Mouse (Mus musculus) gastrocnemius, adult 18-20 months (tissue): ENCODE measurements at regions not wholly inside any gene's neighbourhood (a gene's known extent, or its start where the extent isn't known, plus 50 kb on each side); places are given as distances from the start of the nearest gene placed in this dataset.
"Not testable (repeated sequence)": the region's sequence is repeated elsewhere in the genome, so short reads cannot be mapped to it uniquely, and the experiment has no call there.

Experiments
- DNase-seq: peaks from one replicate; pipeline ENCODE4 v3.0.0; 2021; ENCODE audit warnings: low spot score

DNA sequence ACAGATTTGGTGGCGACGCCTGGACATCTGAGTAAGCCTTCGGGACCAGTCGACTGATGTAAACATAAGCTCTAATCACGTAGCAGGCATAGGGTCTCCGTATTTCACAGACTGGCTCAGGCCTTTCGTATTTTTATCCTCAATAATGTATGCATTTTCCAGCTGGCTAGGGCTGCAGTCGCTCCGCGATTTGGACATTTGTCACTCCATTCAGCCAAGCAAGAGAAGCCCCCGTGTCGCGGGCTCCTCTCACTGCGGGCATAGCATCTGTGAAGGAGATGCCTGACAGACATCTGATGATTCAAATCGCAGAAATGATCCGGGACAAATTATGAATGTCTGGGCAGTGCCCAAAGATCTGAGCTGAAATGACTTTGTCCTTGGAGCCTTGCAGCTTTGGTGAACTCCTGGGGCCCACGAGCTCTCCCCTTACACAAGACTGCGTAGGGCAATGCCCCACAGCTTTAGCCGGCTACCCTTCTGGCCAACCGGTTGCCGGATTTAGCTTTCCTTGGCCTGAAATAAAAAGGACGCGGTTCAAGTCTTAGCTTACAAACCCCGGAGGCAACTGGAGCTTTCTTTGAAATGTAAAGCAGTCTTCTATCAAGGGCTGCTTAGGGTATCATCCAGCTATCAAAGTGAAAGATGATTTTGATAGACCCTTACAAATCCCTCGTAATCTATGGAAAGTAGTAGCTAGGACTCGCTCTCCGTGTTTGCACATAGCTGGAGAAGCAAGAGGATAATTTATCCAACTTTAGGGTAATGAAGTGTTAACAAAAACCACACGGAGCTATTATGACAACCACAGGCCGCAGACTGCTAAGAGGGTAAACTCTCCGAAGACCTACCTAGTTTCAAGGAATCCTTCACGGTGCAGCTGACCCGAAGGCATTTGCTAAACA, 270.6 kb downstream of the Etnk1 start:
- no peak for DNase-seq

DNA sequence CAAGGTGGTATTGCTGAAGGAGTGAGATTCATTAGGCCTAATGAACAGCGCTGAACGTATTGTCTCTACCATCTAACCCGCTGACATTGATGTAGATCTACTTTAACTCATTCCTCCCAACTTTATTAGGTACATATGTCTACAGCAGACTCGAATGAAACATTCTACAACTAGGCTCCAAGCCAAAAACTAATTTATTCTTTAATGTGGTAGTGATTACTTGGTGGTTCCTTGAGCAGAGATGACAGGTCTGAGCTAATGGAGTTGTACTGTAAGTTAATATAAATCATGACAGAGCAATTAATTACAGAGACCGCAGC, 271.2 kb downstream of the Etnk1 start:
- DNase-seq = no peak

DNA sequence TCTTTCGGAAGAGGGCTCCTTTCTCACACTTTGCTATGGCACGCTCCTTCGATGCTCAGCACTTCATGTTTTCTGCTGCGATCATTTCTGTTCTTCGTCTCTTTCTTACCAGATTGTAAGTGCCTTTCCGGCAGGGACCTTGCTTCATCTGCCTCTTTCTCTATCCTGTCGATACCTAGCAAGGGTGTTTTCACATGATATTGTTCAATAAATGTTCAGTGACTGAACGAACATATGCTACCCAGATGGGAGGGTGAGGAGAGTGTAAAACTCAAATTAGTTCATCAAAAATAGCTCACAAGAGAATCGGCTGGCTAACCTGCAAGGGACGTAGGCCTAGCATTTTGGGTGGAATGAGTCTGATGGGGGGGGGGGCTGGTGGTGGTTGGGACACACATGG, 272.5 kb downstream of the Etnk1 start:
- DNase-seq = no peak

DNA sequence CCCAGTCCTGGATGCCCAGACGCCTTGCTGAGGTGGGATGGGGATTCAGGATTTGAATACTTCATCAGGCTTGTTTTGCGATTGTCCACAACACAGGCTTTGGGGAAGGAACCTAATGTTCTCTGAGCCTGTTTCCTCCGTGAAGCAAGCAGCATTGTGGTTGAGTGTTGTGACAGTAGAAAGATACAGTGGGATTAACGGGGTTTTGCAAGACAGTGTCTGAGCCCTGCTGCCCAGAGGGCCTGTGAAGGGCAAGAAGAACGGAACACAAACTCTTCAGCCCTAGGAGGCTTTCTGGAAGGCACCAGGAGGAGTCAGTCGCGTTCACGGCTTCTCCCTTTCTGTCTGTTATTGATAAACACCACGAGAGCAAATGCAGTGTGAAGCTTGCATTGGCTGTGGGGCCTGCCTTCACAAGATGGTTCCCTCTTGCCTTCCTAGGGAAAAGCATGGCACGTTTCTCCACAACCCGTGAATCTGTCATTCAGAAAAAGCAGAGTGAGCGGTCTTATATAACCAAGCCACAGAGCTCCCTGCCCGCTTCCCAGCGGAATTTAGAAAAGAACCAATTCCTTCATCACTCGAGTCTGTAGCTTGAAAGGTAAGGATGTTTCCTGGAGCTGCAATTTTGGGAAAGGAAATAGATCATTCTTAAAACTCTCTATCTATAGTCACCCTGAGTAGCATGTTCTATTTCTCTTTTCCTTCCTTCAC, 273.4 kb downstream of the Etnk1 start:
- no peak for DNase-seq

DNA sequence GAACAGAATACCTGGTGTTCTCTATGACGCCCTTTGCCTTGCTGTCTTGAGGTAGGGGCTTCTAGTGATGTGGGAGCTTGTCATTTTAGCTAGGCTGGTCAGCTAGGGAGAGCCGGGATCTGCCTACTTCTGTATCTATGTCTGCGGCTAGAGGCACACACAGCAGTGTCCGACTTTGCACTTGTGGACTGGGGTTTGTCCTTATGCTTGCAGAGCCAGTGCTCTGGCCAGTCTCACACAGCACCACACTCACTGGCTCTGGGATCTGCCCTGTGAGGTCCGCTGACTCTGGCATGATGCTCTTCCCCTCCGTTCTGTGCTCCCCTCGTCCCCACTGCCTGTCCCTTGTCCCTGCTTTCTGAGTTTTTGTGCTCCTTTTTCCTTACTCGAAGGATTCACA, 275.3 kb downstream of the Etnk1 start:
- no peak for DNase-seq

DNA sequence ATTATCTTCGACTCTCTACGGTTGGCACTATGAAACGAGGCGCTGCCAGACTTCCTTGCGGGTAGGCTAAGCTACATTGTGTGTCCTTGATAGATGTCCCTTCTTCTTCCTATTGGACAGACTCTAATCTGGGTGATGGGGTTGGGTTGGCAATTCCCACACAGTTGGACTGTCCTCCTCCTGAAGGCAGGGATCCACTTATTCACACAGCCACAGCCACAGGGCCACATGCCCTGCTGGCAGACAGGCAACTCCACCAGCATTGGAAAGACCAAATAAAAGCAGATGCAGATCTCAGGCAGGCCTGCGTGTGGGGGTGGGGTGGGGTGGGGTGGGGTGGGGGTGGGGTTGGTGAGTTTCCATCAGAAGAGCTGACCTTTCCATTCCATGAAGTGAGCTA, 276.4 kb downstream of the Etnk1 start:
- DNase-seq = no peak

DNA sequence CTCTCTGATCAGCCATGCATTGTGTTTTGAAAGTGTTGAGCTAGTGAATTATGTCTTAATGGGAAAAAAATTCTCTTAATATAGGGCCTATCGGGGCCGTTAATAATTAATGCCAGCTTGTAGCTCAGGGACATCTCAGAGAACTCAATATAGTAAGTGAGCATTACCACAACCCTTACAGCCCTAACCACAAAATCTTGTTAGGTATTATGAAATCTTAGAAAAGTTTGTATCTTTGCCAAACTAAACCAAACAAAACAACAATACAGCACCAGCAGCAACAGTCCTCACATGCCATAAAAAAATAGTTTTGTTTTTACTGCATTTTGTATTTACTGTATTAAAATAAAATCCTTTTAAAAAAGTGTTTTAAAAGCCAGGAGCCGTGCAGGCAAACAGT, 277.8 kb downstream of the Etnk1 start:
- no peak for DNase-seq

DNA sequence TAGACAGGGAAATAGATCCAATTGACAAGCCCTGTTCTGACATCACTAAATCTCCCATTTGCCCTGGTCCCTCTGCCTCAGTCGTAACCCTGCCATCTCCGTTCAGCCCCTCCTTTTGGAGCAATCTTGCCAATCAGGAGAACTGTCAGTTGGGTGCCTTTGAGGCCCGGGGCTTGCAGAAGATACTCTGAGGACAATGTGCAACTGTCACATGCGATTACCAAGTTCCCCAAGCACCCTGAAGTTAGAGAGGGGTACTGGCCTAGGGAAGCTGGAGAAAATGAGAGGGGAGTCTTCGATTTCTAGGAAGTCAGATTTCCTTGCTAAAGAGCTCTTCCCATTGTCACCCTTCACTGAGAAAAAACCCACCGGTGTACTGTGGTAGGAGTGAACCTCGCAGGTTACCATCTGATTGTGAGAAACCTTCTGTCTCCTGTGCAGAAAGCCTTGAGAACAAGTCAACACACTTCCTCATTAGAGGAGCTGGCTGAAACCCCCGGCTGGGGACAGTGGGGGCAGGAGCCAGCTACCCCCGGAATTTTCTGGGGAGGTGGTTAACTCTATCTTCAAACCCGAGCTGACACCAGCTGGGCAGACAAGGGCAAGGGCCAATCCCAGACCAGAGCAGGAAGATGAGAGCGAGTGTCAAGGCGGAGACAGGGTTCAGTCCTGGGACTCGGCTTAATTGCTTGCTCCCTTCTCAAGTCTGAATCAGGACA, 279.0 kb downstream of the Etnk1 start:
- DNase-seq = no peak

DNA sequence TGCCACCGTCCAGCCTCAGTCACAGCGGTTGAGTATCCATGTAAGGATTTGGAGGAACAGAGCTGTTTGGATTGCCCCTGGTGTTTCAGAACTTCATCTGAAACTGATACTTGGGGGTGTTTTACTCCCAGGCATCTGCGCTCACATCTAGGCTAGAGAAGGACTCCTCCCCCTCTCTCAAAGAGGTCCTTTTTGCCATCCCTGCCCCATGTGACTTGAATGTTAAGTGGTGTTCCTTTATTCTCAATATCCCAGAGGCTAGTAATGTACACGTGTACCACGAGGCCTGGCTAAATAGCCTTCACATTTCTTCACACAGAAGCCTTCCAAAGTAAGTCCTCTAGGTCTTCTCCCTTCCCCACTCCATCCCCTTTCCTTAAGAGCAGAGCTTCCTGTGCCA, 280.0 kb downstream of the Etnk1 start:
- no peak for DNase-seq

DNA sequence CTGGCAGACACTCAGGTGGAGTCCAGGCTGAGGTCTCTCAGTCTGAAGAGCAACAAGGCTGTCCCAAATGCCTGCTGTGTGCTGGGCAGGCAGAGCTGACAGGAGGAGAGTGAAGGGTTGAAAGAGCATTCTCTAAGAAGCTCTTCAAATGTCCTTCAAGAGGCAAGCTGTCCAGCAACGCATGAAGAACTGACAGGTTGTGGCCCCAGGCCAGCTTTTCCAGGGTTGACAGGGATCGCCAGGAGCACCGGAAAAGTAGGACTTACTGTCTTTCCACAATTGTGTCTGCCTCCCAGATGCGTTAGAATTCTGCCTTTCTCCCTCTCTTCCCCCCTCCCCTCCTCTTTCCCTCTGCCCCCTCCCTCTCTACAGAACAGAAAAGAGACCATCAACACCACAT, 282.1 kb downstream of the Etnk1 start:
- no peak for DNase-seq

DNA sequence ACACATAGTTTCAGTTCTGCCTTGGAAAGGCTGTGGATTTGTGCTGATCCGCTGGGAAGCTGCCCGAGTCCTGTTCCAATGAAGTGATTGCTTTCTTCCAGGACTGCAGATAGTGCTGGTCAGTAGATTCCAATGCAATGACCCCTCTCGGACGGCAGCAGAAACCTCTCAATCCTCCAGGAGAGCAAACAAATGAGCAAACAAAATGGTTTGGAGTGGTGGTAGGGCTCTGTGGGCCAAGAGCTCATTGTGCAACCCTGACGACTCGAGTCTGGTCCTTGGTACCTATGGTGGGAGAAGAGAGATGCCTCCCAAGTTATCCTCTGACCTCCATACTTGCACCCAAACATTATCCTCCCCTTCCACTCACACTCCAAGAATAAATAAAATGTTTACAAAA, 284.8 kb downstream of the Etnk1 start:
- DNase-seq = no peak

DNA sequence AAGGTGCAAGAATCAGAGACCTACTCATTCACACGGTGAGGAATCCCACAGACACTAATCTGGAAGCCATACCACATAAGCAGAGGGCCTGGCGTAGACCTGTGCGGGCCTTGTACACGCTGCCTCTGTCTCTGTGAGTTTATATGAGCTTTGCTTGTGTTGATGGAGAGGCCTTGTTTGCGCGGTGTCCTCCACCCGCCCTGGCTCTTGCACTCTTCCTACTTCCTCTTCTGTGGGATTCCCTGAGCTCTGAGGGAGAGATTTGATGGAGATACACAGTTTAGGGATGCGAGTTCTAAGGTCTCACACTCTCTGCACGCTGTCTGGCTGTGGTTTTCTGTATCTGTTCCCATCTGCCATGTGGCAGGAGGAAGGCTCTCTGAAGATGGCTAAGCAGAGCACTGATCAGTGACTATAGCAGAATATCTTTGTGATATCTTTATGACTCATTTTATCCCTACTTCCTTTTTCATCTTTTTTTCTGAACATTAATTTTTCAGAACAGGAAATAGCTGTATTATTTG, 287.7 kb downstream of the Etnk1 start:
- no peak for DNase-seq

DNA sequence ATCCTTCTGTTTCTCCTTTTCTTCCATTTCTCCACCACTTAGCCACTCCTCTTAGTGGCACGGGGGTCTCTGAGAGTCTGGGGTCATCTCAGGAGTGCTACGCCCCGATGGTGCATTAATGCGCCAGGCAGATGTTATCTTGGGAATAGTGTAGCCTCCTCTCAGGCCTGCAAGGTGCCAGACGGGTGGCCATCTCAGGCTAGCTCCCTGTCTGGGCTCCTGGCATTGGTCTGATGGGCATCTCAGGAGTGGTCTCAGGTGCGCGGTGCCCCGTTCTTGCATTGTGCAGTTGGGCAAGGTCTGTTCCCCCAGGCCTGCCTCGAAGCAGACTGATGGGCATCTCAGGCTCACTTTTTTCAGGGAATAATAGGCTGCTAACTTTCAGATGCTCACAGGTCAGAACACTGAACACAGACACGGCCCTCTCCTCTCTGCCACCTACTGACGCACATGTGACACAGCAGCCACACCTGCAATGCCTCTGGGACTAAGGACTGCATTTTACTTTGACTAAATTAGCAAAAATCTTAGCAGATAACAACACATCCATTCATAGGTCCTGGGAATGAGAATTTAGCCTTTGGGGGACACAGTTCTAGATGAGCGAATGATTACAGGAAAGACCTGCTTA, 298.0 kb downstream of the Etnk1 start:
- DNase-seq = no peak

DNA sequence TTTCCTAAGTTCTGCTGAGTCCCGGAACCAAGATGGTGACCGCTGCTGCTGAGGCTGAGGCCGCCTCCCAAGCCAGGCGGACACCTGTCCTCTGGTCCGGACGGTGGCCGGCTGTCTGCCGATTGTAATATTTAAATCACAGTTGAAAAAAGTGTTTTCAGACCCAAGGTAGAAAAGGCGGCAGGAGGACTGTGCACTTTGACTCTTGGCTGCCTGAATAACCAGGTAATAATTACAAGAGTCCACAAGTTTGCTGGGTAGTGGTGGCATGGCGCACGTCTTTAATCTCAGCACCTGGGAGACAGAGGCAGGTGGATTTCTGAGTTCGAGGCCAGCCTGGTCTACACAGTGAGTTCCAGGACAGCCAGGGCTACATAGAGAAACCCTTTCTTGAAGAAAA, 305.7 kb downstream of the Etnk1 start:
- not testable (repeated sequence) for DNase-seq

DNA sequence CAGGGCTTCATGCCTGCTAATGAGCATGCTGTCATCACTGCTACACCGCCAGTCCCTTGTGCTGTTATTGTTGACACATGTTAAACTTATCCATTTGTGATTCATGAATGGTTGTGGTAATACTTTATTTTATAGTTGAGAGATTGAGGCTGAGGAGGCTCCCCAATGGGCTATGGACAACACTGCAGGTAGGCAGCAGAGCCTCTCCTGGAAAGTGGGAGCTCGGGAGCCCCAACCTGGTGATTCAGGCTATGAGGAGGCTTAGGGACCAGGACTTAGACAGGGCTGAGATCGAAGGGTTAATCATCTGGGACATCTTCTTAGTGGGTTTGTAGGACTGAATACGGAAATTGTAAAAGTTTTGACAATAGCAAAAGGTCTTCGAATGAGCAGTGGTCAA, 307.4 kb downstream of the Etnk1 start:
- no peak for DNase-seq

DNA sequence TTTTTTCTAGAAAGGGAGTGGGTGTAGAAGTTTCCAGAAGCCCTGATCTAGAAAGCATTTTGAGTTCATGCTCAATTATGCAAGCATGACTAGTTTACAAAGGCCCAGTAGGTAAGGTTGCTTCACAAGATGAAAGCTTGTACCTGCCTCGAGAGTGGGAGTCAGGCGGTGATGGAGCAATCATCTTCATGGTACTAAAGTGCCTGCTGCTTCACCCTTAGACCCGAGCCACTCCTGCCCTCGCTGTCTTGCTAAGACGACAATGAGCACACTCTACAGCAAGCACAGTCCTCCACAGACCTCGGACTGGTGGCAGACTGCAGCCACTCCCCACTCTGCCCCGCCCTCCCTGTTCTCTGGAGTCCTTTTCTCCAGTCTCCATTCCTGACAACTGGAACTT, 308.3 kb downstream of the Etnk1 start:
- DNase-seq = no peak

DNA sequence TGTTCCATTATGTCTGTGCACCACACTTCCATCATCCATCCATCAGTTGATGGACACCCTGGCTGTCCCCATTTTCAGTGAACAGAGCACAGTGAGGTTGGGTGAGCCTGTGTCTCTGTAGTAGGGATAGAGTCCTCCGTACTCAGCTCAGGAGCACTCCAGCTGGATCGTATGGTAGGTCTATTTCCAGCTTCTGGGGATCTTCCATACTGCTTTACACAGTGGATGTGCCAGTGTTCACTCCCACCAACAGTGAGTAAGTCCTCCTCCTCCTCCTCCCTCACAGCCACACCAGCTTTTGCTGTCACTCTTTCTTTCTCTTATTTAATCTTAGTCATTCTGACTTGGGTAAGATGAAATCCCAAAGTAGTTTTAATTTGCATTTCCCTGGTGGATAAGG, 310.4 kb downstream of the Etnk1 start:
- DNase-seq = no peak

DNA sequence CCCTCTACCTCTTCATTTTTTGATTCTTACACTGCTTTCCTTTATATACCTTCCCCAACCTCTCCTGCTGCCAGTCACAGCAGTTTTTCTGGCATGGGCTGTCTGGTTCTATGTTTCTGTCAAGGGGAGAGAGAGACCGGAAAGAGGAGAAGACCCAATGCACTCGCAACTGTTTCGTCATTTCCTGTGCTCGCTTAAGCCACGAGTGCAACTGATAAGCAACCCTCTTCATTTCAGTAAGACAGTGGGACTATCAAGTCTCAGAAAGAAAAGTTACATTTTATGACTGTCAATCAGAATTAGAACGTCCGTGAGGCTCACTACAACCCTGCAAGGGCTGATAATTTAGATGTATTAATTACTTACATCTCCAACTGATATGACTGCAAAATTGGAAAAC, 312.2 kb downstream of the Etnk1 start:
- no peak for DNase-seq

DNA sequence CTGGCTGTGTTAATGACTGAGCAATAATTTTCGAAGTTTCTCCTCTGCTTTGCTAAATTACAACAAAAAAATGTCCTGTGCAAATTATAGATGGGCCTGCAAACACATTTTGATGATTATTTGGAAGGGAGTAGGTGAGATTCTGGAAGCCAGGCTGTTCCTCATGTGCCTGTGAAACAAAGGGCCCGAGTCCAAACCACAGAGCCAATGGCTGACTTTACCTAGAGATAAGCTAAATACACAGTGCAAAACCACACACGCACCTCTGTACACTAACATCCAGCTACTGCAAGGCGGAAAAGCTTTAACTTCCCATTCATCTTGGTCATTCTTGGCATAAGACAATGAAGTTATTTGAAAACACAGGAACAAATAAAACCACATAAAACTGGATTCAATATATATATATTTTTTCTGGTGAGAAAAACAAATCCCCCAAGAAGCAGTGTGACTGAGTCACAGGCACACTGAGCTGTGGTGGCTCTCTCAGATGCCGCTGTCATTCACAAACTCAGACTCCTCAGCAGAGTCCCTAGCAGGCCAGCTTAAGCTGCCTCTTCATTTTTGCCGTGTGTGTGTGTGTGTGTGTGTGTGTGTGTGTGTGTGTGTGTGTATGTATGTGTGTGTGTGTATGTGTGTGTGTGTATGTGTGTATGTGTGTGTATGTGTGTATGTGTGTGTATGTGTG, 312.8 kb downstream of the Etnk1 start:
- no peak for DNase-seq

DNA sequence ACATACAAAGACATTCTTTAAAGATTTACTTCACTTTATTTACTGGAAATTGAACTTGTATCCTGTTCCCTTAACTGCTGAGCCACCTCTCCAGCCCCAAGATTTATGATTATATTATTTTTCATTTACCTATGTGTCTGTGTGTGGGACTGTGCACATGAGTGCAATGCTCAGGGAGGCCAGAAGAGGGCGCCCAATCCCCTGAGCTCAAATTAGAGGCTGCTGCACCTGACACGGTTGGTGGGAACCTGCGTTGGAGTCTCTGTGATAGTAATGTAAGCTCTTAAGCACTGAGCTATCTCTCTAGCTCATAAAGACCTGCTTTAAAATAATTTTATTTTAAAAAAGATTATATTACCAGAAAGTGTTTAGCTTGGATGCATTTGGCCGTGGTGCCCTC, 315.3 kb downstream of the Etnk1 start:
- no peak for DNase-seq

DNA sequence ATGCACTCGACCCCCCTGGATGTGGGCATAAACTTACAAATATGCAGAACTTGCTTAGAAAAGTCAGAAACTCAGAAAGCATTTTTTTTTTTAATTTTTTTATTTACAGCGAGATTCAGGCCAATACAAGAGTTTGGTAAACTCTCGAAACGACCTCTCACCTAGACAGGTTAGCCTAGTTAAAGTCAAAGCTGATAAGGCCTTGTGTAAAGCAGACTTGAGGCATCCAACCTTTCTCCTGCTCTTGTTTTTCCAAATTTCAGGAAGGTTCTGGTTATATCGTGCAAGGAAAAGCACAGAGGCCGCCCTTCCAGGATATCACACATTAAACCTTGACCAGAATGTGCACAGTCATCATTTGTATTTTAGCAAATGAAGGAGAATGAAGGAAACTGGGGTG, 315.8 kb downstream of the Etnk1 start:
- DNase-seq = no peak
